Mouse (Mus musculus) hindbrain, embryonic 14.5 days (tissue): ENCODE results near the gene Sult1c1. TPM values are rescaled to one million over a fixed set of nuclear protein-coding genes. Genes with fewer than 3 reads are reported as not detected.

ENCODE experiments used
- polyA plus RNA-seq: library from polyadenylated mRNA; unstranded; fragments of >200 nt; fragmentation: Nextera tagmentation; extraction: Ambion mirVana; gene quantifications from 2 replicates; pipeline ENCODE4 v1.2.1, GENCODE M21; 2014

Gene Sult1c1
- polyA plus RNA-seq, 1 experiment from 2014 or later = not detected

Other genes starting within 250 kb of the Sult1c1 start
- gene Sult1c2, start 144.3 kb downstream of the Sult1c1 start, polyA plus RNA-seq = not detected in 2 replicates